In the genomic region with DNA sequence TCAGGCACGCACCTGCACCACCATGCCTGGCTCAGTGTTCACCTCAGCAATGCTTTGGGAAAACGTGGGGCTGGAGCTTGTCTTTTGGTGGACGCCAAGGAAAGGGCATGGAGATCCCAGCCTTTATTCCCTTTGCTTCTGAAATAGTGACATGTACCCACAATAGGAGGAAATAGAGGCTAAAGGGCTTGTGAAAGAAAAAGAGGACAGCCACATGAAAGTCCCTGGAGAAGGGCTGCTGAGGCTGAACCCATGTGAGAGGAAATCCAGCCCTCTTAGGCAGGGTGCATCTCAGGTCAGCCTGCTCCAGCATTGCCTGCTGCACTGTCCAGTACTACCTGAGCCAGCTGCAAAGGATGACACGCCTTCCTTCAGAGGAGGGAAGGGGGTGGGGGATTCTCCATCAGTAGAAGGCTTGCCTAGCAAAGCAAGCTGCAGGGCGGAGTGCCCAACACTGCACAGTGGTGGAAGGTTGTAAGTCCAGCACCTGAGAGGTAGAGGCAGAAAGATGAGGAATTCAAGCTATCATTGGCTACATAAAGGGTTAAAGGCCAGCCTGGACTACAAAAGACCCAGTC, we compare ENCODE assay signal across 16 mouse cellular contexts. TPM values are rescaled to one million over a fixed set of nuclear protein-coding genes. Genes with fewer than 3 reads are reported as not detected.
A peak's percentile ranks its signal among the peaks of the same experiment; 100 is the strongest.
DNase-seq lines count a peak whose midpoint lies in the region; ATAC-seq and TF ChIP-seq lines count a peak whose summit lies in the region.
"Had no signal": no experiment of that assay in that cellular context is flagged by ENCODE, and none has a peak within 500 bp of the region (broad histone marks: within the 10 kb centered on the region; RNA-seq: fewer than 3 reads in every experiment).

No protein-coding gene starts in this region.

- no peak overlapping the region for H3K4me2 ChIP-seq in forebrain, embryonic 16.5 days (ENCODE audit: low read length)
- H3K4me2 ChIP-seq in forebrain, embryonic 15.5 days (replicated peaks), result no peak overlapping the region
- H3K4me2 ChIP-seq in kidney, embryonic 16.5 days (replicated peaks; ENCODE audit: low read depth, low read length), result no peak overlapping the region
- no peak overlapping the region for H3K4me2 ChIP-seq in hindbrain, postnatal 0 days (ENCODE audit: low read depth, low read length)
- no peak overlapping the region for H3K4me2 ChIP-seq in stomach, embryonic 14.5 days (replicated peaks; ENCODE audit: low read depth, low read length)

- H3K36me3 ChIP-seq in forebrain, embryonic 16.5 days (ENCODE audit: control insufficient read depth, insufficient read depth), result no peaks in the 10 kb centered on the region
- H3K36me3 ChIP-seq in forebrain, embryonic 15.5 days, result no peaks in the 10 kb centered on the region
- no peaks in the 10 kb centered on the region for H3K36me3 ChIP-seq in kidney, embryonic 16.5 days (ENCODE audit: insufficient read depth, low read length)
- H3K36me3 ChIP-seq in hindbrain, postnatal 0 days (ENCODE audit: insufficient read depth, low read length), result no peaks in the 10 kb centered on the region
- H3K36me3 ChIP-seq in stomach, embryonic 14.5 days (ENCODE audit: control insufficient read depth, insufficient read depth, low read length), result no peaks in the 10 kb centered on the region
- H3K36me3 ChIP-seq: G1E; liver, embryonic 13.5 days had no signal

- no peaks in the 10 kb centered on the region for H3K27me3 ChIP-seq in forebrain, embryonic 16.5 days (replicated peaks; ENCODE audit: control insufficient read depth, insufficient read depth, low read length)
- no peaks in the 10 kb centered on the region for H3K27me3 ChIP-seq in forebrain, embryonic 15.5 days
- no peaks in the 10 kb centered on the region for H3K27me3 ChIP-seq in kidney, embryonic 16.5 days (ENCODE audit: insufficient read depth, low read length)
- H3K27me3 ChIP-seq in hindbrain, postnatal 0 days (ENCODE audit: insufficient read depth, low read length), result no peaks in the 10 kb centered on the region
- no peaks in the 10 kb centered on the region for H3K27me3 ChIP-seq in stomach, embryonic 14.5 days (ENCODE audit: control insufficient read depth, insufficient read depth, low read length)
- H3K27me3 ChIP-seq: liver, embryonic 13.5 days had no signal

- WGBS in forebrain, embryonic 16.5 days, result 59% methylated on average over 5 of the region's 5 CpGs
- WGBS in forebrain, embryonic 15.5 days, result 49% methylated on average over 5 of the region's 5 CpGs
- 56% methylated on average over 5 of the region's 5 CpGs for WGBS in kidney, embryonic 16.5 days
- 60% methylated on average over 5 of the region's 5 CpGs for WGBS in hindbrain, postnatal 0 days
- 59% methylated on average over 5 of the region's 5 CpGs for WGBS in stomach, embryonic 14.5 days

- no peak for DNase-seq in kidney, postnatal 4 days
- DNase-seq in hindbrain, postnatal 0 days (ENCODE audit: low spot score), result no peak
- DNase-seq in cerebellum, adult 9-11 months, result no peak
- DNase-seq in Muller cell, postnatal 12 days (ENCODE audit: inconsistent ontology term), result no peak
- DNase-seq: adrenal gland, postnatal 10 days; B cell, adult 2 months; gastrocnemius, postnatal 10 days; left cerebral cortex, postnatal 4 days; liver, embryonic 13.5 days; lung, postnatal 14 days had no signal

- no peaks in the 10 kb centered on the region for H3K9me3 ChIP-seq in forebrain, embryonic 16.5 days (ENCODE audit: control insufficient read depth, low read length)
- H3K9me3 ChIP-seq in forebrain, embryonic 15.5 days, result no peaks in the 10 kb centered on the region
- no peaks in the 10 kb centered on the region for H3K9me3 ChIP-seq in kidney, embryonic 16.5 days (ENCODE audit: low read length)
- H3K9me3 ChIP-seq in hindbrain, postnatal 0 days (ENCODE audit: low read length), result no peaks in the 10 kb centered on the region
- H3K9me3 ChIP-seq in stomach, embryonic 14.5 days (ENCODE audit: control insufficient read depth, low read depth, low read length), result no peaks in the 10 kb centered on the region
- H3K9me3 ChIP-seq: G1E; liver, embryonic 13.5 days had no signal

- TF ChIP-seq CTCF in hindbrain, postnatal 0 days (IDR thresholded peaks at IDR 0.05; ENCODE audit: low read depth), result no peak

- no peak overlapping the region for H3K9ac ChIP-seq in forebrain, embryonic 16.5 days (replicated peaks; ENCODE audit: low read depth, low read length)
- no peak overlapping the region for H3K9ac ChIP-seq in forebrain, embryonic 15.5 days (replicated peaks)
- no peak overlapping the region for H3K9ac ChIP-seq in kidney, embryonic 16.5 days (replicated peaks; ENCODE audit: low read length)
- H3K9ac ChIP-seq in hindbrain, postnatal 0 days (replicated peaks; ENCODE audit: low read length), result no peak overlapping the region
- H3K9ac ChIP-seq in stomach, embryonic 14.5 days (replicated peaks; ENCODE audit: low read depth, low read length), result no peak overlapping the region
- H3K9ac ChIP-seq: liver, embryonic 13.5 days had no signal

- 0 out of 2 replicates have a peak, but pooled peaks have one; percentile 6 for ATAC-seq in forebrain, embryonic 16.5 days
- ATAC-seq in forebrain, embryonic 15.5 days (replicated peaks), result no peak; the same call in 1 of the 2 replicates
- peak; percentile 41; the same call in 1 of the 2 replicates for ATAC-seq in kidney, embryonic 16.5 days (ENCODE audit: low FRiP score, low TSS enrichment)
- peak; percentile 27; the same call in 1 of the 2 replicates for ATAC-seq in hindbrain, postnatal 0 days
- ATAC-seq in stomach, embryonic 14.5 days (ENCODE audit: insufficient number of reproducible peaks, insufficient read depth, low FRiP score, low read depth), result 0 out of 2 replicates have a peak, but pooled peaks have one; percentile 33

- H3K27ac ChIP-seq in forebrain, embryonic 16.5 days (ENCODE audit: low read length), result no peak overlapping the region
- H3K27ac ChIP-seq in forebrain, embryonic 15.5 days (replicated peaks), result no peak overlapping the region
- H3K27ac ChIP-seq in kidney, embryonic 16.5 days (ENCODE audit: low read length), result no peak overlapping the region
- no peak overlapping the region for H3K27ac ChIP-seq in hindbrain, postnatal 0 days
- no peak overlapping the region for H3K27ac ChIP-seq in stomach, embryonic 14.5 days (ENCODE audit: low read length)
- H3K27ac ChIP-seq: kidney, postnatal 0 days; liver, embryonic 13.5 days had no signal

- H3K4me3 ChIP-seq in forebrain, embryonic 16.5 days (replicated peaks; ENCODE audit: low read length), result no peak overlapping the region
- no peak overlapping the region for H3K4me3 ChIP-seq in forebrain, embryonic 15.5 days
- H3K4me3 ChIP-seq in kidney, embryonic 16.5 days (ENCODE audit: low read length), result no peak overlapping the region
- no peak overlapping the region for H3K4me3 ChIP-seq in hindbrain, postnatal 0 days (ENCODE audit: low read length)
- no peak overlapping the region for H3K4me3 ChIP-seq in stomach, embryonic 14.5 days (ENCODE audit: low read depth, low read length)
- H3K4me3 ChIP-seq: liver, embryonic 13.5 days had no signal

- H3K4me1 ChIP-seq in forebrain, embryonic 16.5 days (replicated peaks; ENCODE audit: control insufficient read depth, insufficient read depth, low read length), result peaks cover 9% of the 10 kb centered on the region
- peaks cover 13% of the 10 kb centered on the region for H3K4me1 ChIP-seq in forebrain, embryonic 15.5 days
- peaks cover 20% of the 10 kb centered on the region for H3K4me1 ChIP-seq in kidney, embryonic 16.5 days (ENCODE audit: insufficient read depth, low read length)
- peaks cover 6% of the 10 kb centered on the region; the same call in 1 of the 2 replicates for H3K4me1 ChIP-seq in hindbrain, postnatal 0 days (ENCODE audit: insufficient read depth, low read length)
- H3K4me1 ChIP-seq in stomach, embryonic 14.5 days (ENCODE audit: control insufficient read depth, insufficient read depth, low read length), result peaks cover 11% of the 10 kb centered on the region

RNA-seq across cellular contexts. Expression of a gene that starts 9.6 kb away (rescaled TPM):
- polyA plus RNA-seq in forebrain, embryonic 16.5 days (2015; fragmentation: Nextera tagmentation; extraction: Ambion mirVana), result 16.9 and 17.4 TPM in 2 replicates
- 16.6 and 17.9 TPM in 2 replicates for polyA plus RNA-seq in forebrain, embryonic 15.5 days (2015; fragmentation: Nextera tagmentation; extraction: Ambion mirVana)
- polyA plus RNA-seq in kidney, embryonic 16.5 days (2015; fragmentation: Nextera tagmentation; extraction: Ambion mirVana), result 9.3 and 10.7 TPM in 2 replicates
- total RNA-seq in hindbrain, postnatal 0 days (2014; rRNA removed), result 29.6 and 38.9 TPM in 2 replicates
- polyA plus RNA-seq in hindbrain, postnatal 0 days (2015; fragmentation: Nextera tagmentation; extraction: Ambion mirVana), result 11.9 and 12.0 TPM in 2 replicates
- 10.6 and 10.9 TPM in 2 replicates for polyA plus RNA-seq in stomach, embryonic 14.5 days (2014; fragmentation: Nextera tagmentation; extraction: Ambion mirVana)
- polyA plus RNA-seq: G1E had no signal
